Mouse (Mus musculus): Measurements from ENCODE around the gene Sphk2. TPM values are rescaled to one million over a fixed set of nuclear protein-coding genes. Genes with fewer than 3 reads are reported as not detected.

The Sphk2 gene
- polyA plus RNA-seq, 1 experiment from 2014 or later: 26.4 TPM

DNA sequence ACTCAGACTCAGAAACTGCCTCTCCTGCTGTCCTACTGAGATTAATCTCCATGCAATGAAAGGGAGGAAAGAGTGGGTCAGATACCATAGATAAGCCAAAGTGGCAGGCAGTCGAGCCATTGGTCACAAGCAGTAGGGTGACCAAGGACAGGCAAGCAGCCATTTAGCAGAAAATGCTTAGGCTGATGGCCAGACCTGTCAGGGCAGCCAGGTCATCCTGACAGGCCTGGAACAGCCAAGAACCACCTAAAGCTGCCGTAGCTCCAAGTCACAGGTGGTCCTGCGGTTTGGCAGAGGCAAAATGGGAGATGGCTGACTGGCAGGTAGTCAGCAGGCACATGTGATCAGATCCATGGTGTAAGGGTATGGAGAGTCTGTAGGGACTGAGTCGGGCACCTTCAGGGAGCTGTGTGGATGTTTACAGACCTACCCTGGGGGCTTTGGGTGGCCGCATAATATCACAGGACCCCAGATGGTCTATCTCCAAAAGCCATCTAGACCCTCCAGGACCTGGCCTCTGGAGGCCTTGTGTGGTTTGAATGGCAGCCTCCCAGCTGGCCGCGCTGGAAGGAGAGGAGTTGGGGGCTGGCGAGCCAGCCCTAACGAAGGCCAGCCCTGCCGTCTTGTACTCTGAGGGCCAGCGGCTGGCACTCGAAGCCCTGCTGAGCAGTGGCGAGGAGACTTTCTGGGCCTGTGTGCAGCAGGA is 4.0 kb upstream of the Sphk2 start:
- Histone ChIP-seq H3K4me2 (no peak overlapping the region), H3K4me3 (no peak overlapping the region), H3K9ac (no peak overlapping the region), H3K27ac (no peak overlapping the region), H3K9me3 (no peaks in the 10 kb centered on the region), H3K27me3 (replicated peaks) (no peaks in the 10 kb centered on the region), H3K36me3 (replicated peaks) (peaks cover 27% of the 10 kb centered on the region), H3K4me1 (peaks cover 21% of the 10 kb centered on the region)
- ATAC-seq (replicated peaks): no peak
- 64% methylated on average over 13 of the region's 13 CpGs for WGBS

DNA sequence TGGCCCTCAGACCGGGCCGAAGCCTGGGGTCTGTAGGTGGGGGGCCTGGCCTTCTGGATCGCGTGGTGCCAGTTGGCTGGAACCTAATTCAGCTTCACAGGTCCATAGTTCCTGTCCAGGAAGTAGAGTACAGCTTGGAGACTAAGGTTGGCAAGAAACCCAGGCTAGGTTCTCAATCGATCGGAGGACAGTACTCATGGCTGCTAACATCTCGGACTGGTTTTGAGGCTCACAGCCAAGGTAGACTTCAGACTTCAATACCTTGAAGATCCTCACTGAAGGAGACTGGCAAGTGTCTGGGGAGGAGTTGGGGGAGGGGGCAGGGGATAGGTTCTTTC is 3.4 kb upstream of the Sphk2 start:
- no peak overlapping the region for H3K4me3 ChIP-seq
- no peak overlapping the region for H3K27ac ChIP-seq

DNA sequence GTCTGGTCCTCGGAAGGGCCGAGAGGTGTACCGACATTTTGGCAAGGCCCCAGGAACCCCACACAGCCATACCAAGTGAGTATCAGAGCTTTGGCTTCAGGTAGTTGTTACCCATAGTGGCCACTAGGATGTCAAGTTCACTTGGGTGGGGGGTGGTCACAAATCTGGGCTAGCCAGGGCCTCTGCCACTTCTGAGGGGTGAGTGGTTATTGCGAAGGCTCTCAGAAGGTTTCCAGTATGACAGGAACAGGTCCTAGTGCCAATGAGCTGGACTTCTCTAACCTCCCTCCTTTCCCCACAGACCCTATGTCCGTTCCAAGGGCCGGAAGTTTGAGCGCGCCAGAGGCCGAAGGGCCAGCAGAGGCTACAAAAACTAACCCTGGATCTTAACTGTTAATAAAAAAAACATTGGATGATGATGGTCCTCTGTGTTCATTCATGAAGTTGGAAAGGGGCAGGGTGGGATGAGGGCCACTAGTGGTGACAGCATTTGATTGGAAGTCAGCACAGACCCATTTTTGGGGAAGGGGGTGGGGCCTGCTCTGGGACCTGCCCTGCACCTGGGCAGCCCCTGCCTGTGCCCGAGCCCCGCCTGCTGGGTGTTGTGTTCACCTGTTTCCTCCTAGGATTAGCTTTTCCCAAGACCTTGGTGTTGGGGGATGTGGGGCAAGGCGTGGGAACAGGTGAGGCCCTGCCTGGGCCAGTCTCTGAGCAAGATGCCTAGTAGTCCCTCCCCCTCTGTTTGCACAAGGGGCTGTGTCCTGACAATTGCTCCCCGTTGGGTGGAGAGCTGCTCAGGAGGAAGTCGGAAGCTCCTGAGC is 2.8 kb upstream of the Sphk2 start, which contains the start of gene Fam83e:
Fam83e (plus strand) TSS at position 800 of the 821 bp plus-strand sequence.
- WGBS: 87% methylated on average over 14 of the region's 14 CpGs
- peaks cover 27% of the 10 kb centered on the region for H3K36me3 ChIP-seq (replicated peaks)
- H3K9me3 ChIP-seq: no peaks in the 10 kb centered on the region
- H3K4me1 ChIP-seq: peaks cover 33% of the 10 kb centered on the region
- H3K4me3 ChIP-seq: no peak within 1 kb of the TSS
- no peak within 1 kb of the TSS for H3K27ac ChIP-seq
- H3K4me2 ChIP-seq: no peak within 1 kb of the TSS
- no peaks in the 10 kb centered on the region for H3K27me3 ChIP-seq (replicated peaks)
- H3K9ac ChIP-seq: no peak within 1 kb of the TSS
- no peak for ATAC-seq (replicated peaks)

More for the DNA sequence above, 3.4 kb upstream of the Sphk2 start:
- Histone ChIP-seq H3K9ac (no peak overlapping the region), H3K27me3 (replicated peaks) (no peaks in the 10 kb centered on the region), H3K4me2 (no peak overlapping the region), H3K9me3 (no peaks in the 10 kb centered on the region), H3K4me1 (peaks cover 27% of the 10 kb centered on the region), H3K36me3 (replicated peaks) (peaks cover 27% of the 10 kb centered on the region)
- ATAC-seq (replicated peaks): no peak
- 82% methylated on average over 7 of the region's 7 CpGs for WGBS

DNA sequence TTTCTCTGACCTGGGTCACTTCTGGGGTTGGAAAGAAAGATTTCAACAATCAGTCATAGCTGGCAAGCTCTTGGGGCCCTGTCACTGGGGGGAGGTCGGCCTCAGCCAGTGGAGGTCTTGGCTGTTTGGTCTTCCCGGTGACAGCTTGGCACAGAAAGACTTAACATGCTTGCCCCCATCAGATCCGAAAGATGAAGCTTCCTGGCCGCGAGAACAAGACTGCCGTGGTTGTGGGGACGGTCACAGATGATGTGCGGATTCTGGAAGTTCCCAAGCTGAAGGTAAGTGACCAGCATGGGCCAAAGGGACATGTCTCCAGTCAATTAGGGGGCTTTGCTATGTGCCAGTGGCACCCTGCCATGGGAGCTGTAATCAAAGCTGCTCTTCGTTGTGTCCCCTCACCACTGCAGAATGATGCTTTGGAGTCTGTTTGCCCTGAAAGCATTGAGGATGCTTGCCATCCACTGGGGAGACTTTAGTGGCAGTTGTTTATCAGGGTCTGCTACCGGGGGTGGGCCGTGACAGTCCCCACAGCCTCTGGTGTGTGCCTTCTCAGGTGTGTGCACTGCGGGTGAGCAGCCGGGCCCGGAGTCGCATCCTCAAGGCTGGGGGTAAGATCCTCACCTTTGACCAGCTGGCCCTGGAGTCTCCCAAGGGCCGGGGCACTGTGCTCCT is 2.1 kb upstream of the Sphk2 start:
- Histone ChIP-seq H3K27ac (no peak overlapping the region), H3K4me1 (peaks cover 37% of the 10 kb centered on the region), H3K27me3 (replicated peaks) (no peaks in the 10 kb centered on the region), H3K9me3 (no peaks in the 10 kb centered on the region), H3K36me3 (replicated peaks) (peaks cover 27% of the 10 kb centered on the region), H3K4me2 (peak overlapping the region; percentile 83; the same call in 1 of the 2 replicates), H3K4me3 (no peak overlapping the region), H3K9ac (no peak overlapping the region; the same call in 1 of the 2 replicates)
- 89% methylated on average over 16 of the region's 16 CpGs for WGBS
- ATAC-seq (replicated peaks): no peak

DNA sequence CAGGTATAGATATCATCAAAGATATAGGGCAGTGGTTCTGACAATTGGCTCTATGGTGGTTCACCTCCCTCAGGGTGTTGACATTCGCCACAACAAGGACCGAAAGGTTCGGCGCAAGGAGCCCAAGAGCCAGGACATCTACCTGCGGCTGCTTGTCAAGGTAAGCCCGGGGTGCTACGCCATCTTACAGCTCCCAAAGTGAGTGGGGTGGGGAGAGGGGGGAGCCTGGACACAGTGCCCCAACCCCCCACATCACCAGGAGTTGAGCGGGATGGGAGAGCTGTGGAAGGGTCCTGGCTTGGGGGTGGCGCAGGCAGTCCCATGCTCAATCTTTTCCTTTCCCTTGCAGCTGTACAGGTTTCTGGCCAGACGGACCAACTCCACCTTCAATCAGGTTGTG is 1.4 kb upstream of the Sphk2 start:
- Histone ChIP-seq H3K36me3 (replicated peaks) (peaks cover 27% of the 10 kb centered on the region), H3K27me3 (replicated peaks) (no peaks in the 10 kb centered on the region), H3K9ac (peak overlapping the region; percentile 73), H3K4me2 (peak overlapping the region; percentile 83), H3K9me3 (no peaks in the 10 kb centered on the region), H3K4me1 (peaks cover 43% of the 10 kb centered on the region), H3K27ac (no peak overlapping the region), H3K4me3 (peak overlapping the region; percentile 65)
- WGBS: 86% methylated on average over 10 of the region's 10 CpGs
- ATAC-seq (replicated peaks): no peak

DNA sequence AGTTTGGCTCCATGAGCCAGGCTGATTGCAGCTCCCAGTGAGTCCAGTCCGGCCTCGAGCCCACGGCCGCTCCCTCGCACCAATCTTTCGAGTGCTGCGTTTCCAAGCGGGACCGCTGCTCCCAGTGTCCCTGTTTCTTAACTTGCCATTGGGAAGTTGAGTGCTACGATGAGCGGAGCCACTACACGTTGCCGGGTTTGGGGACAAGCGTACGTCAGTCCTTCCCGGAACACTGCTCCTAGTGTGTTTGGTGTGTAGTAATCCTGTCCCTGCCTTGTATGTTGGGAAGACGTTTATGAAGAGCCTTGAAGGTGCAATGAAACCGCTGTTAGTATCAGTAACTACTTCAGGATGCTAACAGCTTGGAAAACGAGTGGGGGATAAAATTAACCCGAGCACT is 529 bp upstream of the Sphk2 start:
- peak overlapping the region; percentile 73 for H3K9ac ChIP-seq
- WGBS: under 1% methylated on average over 20 of the region's 20 CpGs
- peaks cover 21% of the 10 kb centered on the region for H3K36me3 ChIP-seq (replicated peaks)
- H3K4me2 ChIP-seq: peak overlapping the region; percentile 83
- no peaks in the 10 kb centered on the region for H3K27me3 ChIP-seq (replicated peaks)
- no peaks in the 10 kb centered on the region for H3K9me3 ChIP-seq
- H3K27ac ChIP-seq: peak overlapping the region; percentile 88
- peak overlapping the region; percentile 65 for H3K4me3 ChIP-seq
- no peak for ATAC-seq (replicated peaks)
- H3K4me1 ChIP-seq: peaks cover 45% of the 10 kb centered on the region

DNA sequence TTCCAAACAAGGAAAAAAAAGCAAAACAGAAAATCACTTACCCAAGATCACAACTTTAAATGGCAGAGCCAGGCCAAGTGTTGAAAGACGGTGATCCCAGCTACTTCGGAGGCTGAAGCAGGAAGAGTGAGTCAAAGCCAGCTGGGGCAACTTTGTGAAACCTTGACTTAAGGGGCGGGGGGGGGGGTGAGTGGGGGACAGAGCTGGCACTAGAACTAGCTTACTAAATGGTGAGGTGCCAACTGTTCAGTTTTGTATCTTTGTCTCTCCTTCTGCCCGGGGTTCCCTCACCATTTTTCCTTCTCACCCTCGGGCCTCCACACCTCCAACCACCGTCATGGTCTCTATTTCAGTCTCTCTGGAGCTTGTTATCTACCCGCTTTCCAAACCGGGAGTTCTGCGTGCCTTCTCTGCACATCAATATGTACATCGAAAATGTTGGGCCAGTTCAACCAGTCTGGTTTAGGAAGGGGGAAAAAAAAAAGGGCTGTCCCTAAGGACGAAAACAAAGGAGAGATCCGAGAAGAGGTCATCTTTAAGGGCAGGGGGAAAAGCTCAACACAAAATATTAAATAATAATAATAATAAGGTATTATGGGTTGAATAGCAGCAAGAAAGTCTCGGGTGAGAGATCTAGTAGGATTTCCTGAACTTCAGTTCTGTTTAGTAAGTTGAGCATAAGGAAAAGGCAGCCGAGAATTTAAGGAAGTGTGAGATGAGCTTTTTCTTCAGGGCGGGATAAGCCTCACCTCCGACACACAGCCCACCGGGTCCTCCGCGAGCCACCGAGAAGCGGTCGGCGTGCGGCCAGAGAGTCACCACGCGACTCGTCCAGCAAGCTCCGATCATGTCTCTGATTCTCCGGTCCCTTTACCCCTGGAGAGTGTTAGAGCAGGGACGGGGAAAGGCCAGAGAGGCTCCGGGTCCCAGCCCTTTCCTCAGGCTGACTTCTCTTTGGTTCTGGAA is 567 bp downstream of the Sphk2 start:
- peak; percentile 30 for ATAC-seq (replicated peaks)
- peaks cover 28% of the 10 kb centered on the region for H3K36me3 ChIP-seq (replicated peaks)
- H3K4me2 ChIP-seq: peak overlapping the region; percentile 83
- peak overlapping the region; percentile 88 for H3K27ac ChIP-seq
- 12% methylated on average over 31 of the region's 31 CpGs for WGBS
- peak overlapping the region; percentile 65 for H3K4me3 ChIP-seq
- H3K27me3 ChIP-seq (replicated peaks): no peaks in the 10 kb centered on the region
- H3K4me1 ChIP-seq: peaks cover 48% of the 10 kb centered on the region
- peak overlapping the region; percentile 77 for H3K9ac ChIP-seq
- H3K9me3 ChIP-seq: no peaks in the 10 kb centered on the region

DNA sequence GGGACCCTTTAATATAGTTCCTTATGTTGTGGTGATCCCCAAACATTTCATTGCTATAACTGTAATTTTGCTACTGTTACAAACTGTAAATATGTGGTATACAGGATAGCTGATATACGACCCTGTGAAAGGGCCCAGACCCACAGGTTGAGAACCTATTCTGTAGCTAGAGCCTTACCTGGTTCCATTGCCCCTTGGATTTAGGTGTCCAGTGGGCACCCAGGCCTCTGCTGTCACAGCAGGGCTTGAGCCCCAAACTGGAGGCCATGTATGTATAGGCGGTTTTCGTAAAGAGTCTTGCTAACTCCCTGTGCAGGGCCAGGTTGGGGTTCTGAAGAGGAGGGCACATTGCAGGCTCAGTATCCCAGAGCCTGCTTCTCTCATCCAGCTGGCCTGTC is 1.3 kb downstream of the Sphk2 start:
- Histone ChIP-seq H3K4me1 (peaks cover 48% of the 10 kb centered on the region), H3K9ac (no peak overlapping the region), H3K4me3 (peak overlapping the region; percentile 65; the same call in 1 of the 2 replicates), H3K9me3 (no peaks in the 10 kb centered on the region), H3K27ac (no peak overlapping the region), H3K27me3 (replicated peaks) (no peaks in the 10 kb centered on the region), H3K4me2 (peak overlapping the region; percentile 83), H3K36me3 (replicated peaks) (peaks cover 34% of the 10 kb centered on the region)
- no peak for ATAC-seq (replicated peaks)
- WGBS: 90% methylated on average over 3 of the region's 3 CpGs

DNA sequence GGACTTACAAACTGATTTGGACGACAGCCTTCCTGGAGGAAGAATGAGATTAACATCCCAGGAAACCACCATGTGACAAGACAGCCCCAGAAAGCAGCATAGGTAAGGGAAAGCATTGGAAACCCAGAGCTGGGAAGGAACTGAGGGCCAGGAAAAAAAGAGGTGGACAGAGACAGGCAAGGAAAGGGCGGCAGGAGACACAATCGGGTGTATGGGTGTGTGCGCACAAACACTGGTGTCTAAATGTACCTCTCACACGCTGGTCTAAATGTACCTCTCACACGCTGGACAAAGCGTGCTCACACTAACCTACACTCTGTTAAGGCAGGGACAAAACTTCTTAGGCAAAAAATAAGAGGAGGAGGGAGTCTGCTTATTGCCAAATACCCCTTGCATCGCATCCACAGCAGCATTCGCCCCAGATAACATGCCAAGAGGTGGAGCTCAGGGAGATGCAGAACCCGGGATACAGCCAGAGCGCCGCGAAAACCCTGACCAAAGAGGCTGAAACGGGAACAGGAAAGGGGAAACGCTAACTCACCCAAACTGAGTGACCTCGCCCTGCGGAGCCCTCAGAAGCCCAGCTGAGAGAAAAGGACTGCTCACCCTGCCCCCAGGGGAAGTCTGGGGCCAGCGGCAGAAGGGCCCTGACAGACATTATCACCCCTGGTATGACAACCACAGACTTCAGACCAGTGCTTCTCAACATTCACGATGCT is 1.9 kb downstream of the Sphk2 start:
- no peak for ATAC-seq (replicated peaks)
- Histone ChIP-seq H3K36me3 (replicated peaks) (peaks cover 36% of the 10 kb centered on the region), H3K4me1 (peaks cover 51% of the 10 kb centered on the region), H3K27me3 (replicated peaks) (no peaks in the 10 kb centered on the region), H3K4me2 (peak overlapping the region; percentile 83), H3K27ac (peak overlapping the region; percentile 80), H3K4me3 (peak overlapping the region; percentile 65), H3K9me3 (no peaks in the 10 kb centered on the region), H3K9ac (0 out of 2 replicates have a peak overlapping the region, but pooled peaks have one; percentile 9)
- 86% methylated on average over 19 of the region's 19 CpGs for WGBS

DNA sequence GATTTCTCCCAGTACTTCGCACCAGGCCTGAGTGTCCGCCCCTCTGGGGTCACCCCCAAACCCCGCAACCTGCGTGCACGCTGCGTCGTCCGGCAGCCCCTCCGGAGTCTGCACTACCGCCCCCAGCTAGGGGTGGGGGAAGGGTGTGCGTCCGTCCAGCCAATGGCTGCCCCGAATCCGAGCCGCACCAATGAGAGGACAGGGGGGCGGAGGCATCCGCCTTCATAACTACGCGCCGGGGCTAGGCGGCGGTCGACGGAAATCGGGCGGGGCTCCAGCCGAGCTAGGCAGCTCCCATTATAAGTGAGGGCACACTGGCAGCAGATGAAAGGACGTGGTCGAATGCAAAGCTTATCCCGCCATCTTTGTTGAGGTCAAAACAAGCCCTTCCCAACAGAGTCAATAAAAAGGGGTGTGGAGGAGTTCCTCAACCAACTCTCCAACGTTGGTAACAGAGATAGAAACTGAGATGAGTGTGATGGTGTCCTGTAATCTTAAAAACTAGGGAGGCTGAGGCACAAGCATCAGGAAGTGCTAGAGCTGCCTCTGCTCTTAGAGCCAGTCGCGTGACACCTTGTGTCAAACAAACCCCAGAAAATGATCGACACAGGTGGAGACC is 2.6 kb downstream of the Sphk2 start, which contains the start of gene Rpl18:
Rpl18 (plus strand) TSS at position 368 of the 619 bp plus-strand sequence.
- Histone ChIP-seq H3K4me3 (peak within 1 kb of the TSS; percentile 65), H3K27ac (peak within 1 kb of the TSS; percentile 80), H3K36me3 (replicated peaks) (peaks cover 37% of the 10 kb centered on the region), H3K9ac (peak within 1 kb of the TSS; percentile 69), H3K27me3 (replicated peaks) (no peaks in the 10 kb centered on the region), H3K4me2 (peak within 1 kb of the TSS; percentile 83), H3K4me1 (peaks cover 58% of the 10 kb centered on the region), H3K9me3 (no peaks in the 10 kb centered on the region)
- WGBS: 7% methylated on average over 34 of the region's 34 CpGs
- peak; percentile 92 for ATAC-seq (replicated peaks)
